In genomic region chr3:42201373-42201772, GRCm38 (mm10) we compare ENCODE assay signal across 23 mouse cellular contexts.
DNase-seq lines count a peak whose midpoint lies in the region; ATAC-seq and TF ChIP-seq lines count a peak whose summit lies in the region.
"Had no signal": no experiment of that assay in that cellular context is flagged by ENCODE, and none has a peak within 500 bp of the region (broad histone marks: within the 10 kb centered on the region; RNA-seq: fewer than 3 reads in every experiment).

No protein-coding gene starts in this region.

- no peak for TF ChIP-seq POLR2A in heart, adult 2 months (IDR thresholded peaks at IDR 0.05; ENCODE audit: insufficient read depth, low read depth, low read length)
- TF ChIP-seq POLR2A in lung, adult 2 months (IDR thresholded peaks at IDR 0.05; ENCODE audit: borderline replicate concordance, extremely low read depth, low read depth, low read length) = no peak

- DNase-seq in heart, adult 8-10 months (ENCODE audit: low spot score) = peak; percentile 2
- no peak for DNase-seq in heart, adult 2 months
- peak; percentile 3 for DNase-seq in lung, postnatal 10 days
- no peak for DNase-seq in lung, adult 2 months
- DNase-seq in lung, postnatal 14 days = peak; percentile 10
- peak; percentile 15 for DNase-seq in lung, postnatal 25 days (ENCODE audit: low spot score)
- no peak for DNase-seq in kidney, postnatal 25 days
- no peak for DNase-seq in midbrain, postnatal 0 days (ENCODE audit: low spot score)
- DNase-seq: adrenal gland, adult 2 months; adrenal gland, postnatal 10 days; adrenal gland, postnatal 25 days; cerebellum, adult 11 months; cerebellum, adult 8-10 months; cerebellum, adult 9-11 months; cerebellum, postnatal 14 days; cerebellum, postnatal 36 days; embryo, embryonic 11 days had no signal

- no peak for TF ChIP-seq CTCF in heart, adult 2 months (IDR thresholded peaks at IDR 0.05)
- no peak for TF ChIP-seq CTCF in lung, adult 2 months (IDR thresholded peaks at IDR 0.05; ENCODE audit: insufficient read depth, low read length)
- TF ChIP-seq CTCF in midbrain, postnatal 0 days (IDR thresholded peaks at IDR 0.05) = no peak

- no peaks in the 10 kb centered on the region for H3K79me2 ChIP-seq in heart, adult 2 months (replicated peaks; ENCODE audit: control insufficient read depth, insufficient read depth, low read length)

- TF ChIP-seq EP300 in heart, adult 2 months (IDR thresholded peaks at IDR 0.05; ENCODE audit: insufficient read depth, low read depth, low read length) = no peak

- no peaks in the 10 kb centered on the region for H3K9me3 ChIP-seq in midbrain, postnatal 0 days (ENCODE audit: low read length)
- H3K9me3 ChIP-seq: embryonic facial prominence, embryonic 13.5 days; embryonic facial prominence, embryonic 15.5 days; forebrain, embryonic 10.5 days; forebrain, embryonic 13.5 days; forebrain, embryonic 15.5 days had no signal

- H3K4me3 ChIP-seq in heart, adult 2 months = no peak overlapping the region
- H3K4me3 ChIP-seq in lung, adult 2 months (replicated peaks; ENCODE audit: extremely low read depth, low read depth, low read length) = no peak overlapping the region
- no peak overlapping the region for H3K4me3 ChIP-seq in midbrain, postnatal 0 days (ENCODE audit: low read depth, low read length)
- H3K4me3 ChIP-seq: embryonic facial prominence, embryonic 13.5 days; embryonic facial prominence, embryonic 15.5 days; erythroblast, embryonic 14.5 days; forebrain, embryonic 10.5 days; forebrain, embryonic 13.5 days; forebrain, embryonic 15.5 days had no signal

- no peaks in the 10 kb centered on the region for H3K36me3 ChIP-seq in heart, adult 2 months (ENCODE audit: control insufficient read depth, insufficient read depth, low read length)
- no peaks in the 10 kb centered on the region for H3K36me3 ChIP-seq in midbrain, postnatal 0 days (ENCODE audit: insufficient read depth, low read length)
- H3K36me3 ChIP-seq: embryonic facial prominence, embryonic 13.5 days; embryonic facial prominence, embryonic 15.5 days; forebrain, embryonic 10.5 days; forebrain, embryonic 15.5 days had no signal

- no peak overlapping the region for H3K4me2 ChIP-seq in midbrain, postnatal 0 days (ENCODE audit: low read depth, low read length, poor library complexity, severe bottlenecking)
- H3K4me2 ChIP-seq: embryonic facial prominence, embryonic 13.5 days; embryonic facial prominence, embryonic 15.5 days; forebrain, embryonic 13.5 days; forebrain, embryonic 15.5 days had no signal

- no peak overlapping the region for H3K9ac ChIP-seq in heart, adult 2 months (ENCODE audit: low read depth, low read length)
- H3K9ac ChIP-seq in midbrain, postnatal 0 days (replicated peaks; ENCODE audit: low read length, poor library complexity, severe bottlenecking) = no peak overlapping the region
- H3K9ac ChIP-seq: embryonic facial prominence, embryonic 13.5 days; embryonic facial prominence, embryonic 15.5 days; forebrain, embryonic 13.5 days; forebrain, embryonic 15.5 days had no signal

- no peaks in the 10 kb centered on the region for H3K4me1 ChIP-seq in heart, adult 2 months (ENCODE audit: control insufficient read depth, insufficient read depth, low read length)
- no peaks in the 10 kb centered on the region for H3K4me1 ChIP-seq in lung, adult 2 months (ENCODE audit: control insufficient read depth, insufficient read depth, low read length)
- no peaks in the 10 kb centered on the region for H3K4me1 ChIP-seq in midbrain, postnatal 0 days (ENCODE audit: insufficient read depth, low read length)
- H3K4me1 ChIP-seq: embryonic facial prominence, embryonic 13.5 days; embryonic facial prominence, embryonic 15.5 days; forebrain, embryonic 10.5 days; forebrain, embryonic 13.5 days; forebrain, embryonic 15.5 days had no signal

- no peak for ATAC-seq in midbrain, postnatal 0 days (ENCODE audit: low FRiP score)
- ATAC-seq: forebrain, embryonic 13.5 days; forebrain, embryonic 15.5 days had no signal

- H3K27me3 ChIP-seq in heart, adult 2 months (ENCODE audit: control insufficient read depth, insufficient read depth, low read length) = no peaks in the 10 kb centered on the region
- H3K27me3 ChIP-seq in midbrain, postnatal 0 days (ENCODE audit: insufficient read depth, low read length) = no peaks in the 10 kb centered on the region
- H3K27me3 ChIP-seq: embryonic facial prominence, embryonic 13.5 days; embryonic facial prominence, embryonic 15.5 days; forebrain, embryonic 13.5 days; forebrain, embryonic 15.5 days had no signal

- 71% methylated on average over 6 of the region's 6 CpGs for WGBS in heart, adult 2 months
- 55% methylated on average over 6 of the region's 6 CpGs for WGBS in lung, adult 2 months
- WGBS in midbrain, postnatal 0 days = 88% methylated on average over 6 of the region's 6 CpGs

- intact Hi-C loops in heart, adult 2 months (cut with DNase I) = no loop called here

- H3K27ac ChIP-seq in heart, adult 2 months = no peak overlapping the region
- no peak overlapping the region for H3K27ac ChIP-seq in midbrain, postnatal 0 days (ENCODE audit: low read depth, low read length)
- H3K27ac ChIP-seq: embryonic facial prominence, embryonic 13.5 days; embryonic facial prominence, embryonic 15.5 days; forebrain, embryonic 10.5 days; forebrain, embryonic 13.5 days; forebrain, embryonic 15.5 days had no signal

Comparison
In these comparisons a context has a peak if more than half of its experiments do, and no peak if none do; other contexts are left out.
1. DNase-seq: peak in heart, adult 8-10 months (single experiment), lung, postnatal 10 days (single experiment), lung, postnatal 14 days (single experiment) and lung, postnatal 25 days (single experiment); none in heart, adult 2 months (0 of 2), lung, adult 2 months (single experiment), kidney, postnatal 25 days (0 of 2) and midbrain, postnatal 0 days (single experiment).